Mouse (Mus musculus): Measurements from ENCODE around the gene Rasa3. TPM values are rescaled to one million over a fixed set of nuclear protein-coding genes. Genes with fewer than 3 reads are reported as not detected.
A peak's percentile ranks its signal among the peaks of the same experiment; 100 is the strongest.

Rasa3 gene
- polyA plus RNA-seq, 1 experiment from 2014 or later = 12.0 TPM

GRCm38 (mm10) chr8:13697196-13697595, 19.8 kb upstream of the Rasa3 start:
- no peak for TF ChIP-seq CTCF (IDR thresholded peaks at IDR 0.05; ENCODE audit: low read depth)
- H3K4me1 ChIP-seq (replicated peaks; ENCODE audit: control insufficient read depth, insufficient read depth) = peaks cover 5% of the 10 kb centered on the region; the same call in 1 of the 2 replicates
- no peaks in the 10 kb centered on the region for H3K9me3 ChIP-seq (ENCODE audit: control insufficient read depth, low read length)
- 79% methylated on average over 8 of the region's 8 CpGs for WGBS
- no peak overlapping the region for H3K4me3 ChIP-seq (ENCODE audit: low read depth, low read length)
- peak overlapping the region; percentile 67 for H3K27ac ChIP-seq (replicated peaks)
- no peak for ATAC-seq (ENCODE audit: low FRiP score, low TSS enrichment)
- H3K4me2 ChIP-seq (replicated peaks; ENCODE audit: low read depth) = no peak overlapping the region
- no peaks in the 10 kb centered on the region for H3K27me3 ChIP-seq (ENCODE audit: control insufficient read depth, insufficient read depth, low read length)
- H3K36me3 ChIP-seq (ENCODE audit: control insufficient read depth, insufficient read depth, low read length) = no peaks in the 10 kb centered on the region
- no peak overlapping the region for H3K9ac ChIP-seq (ENCODE audit: low read length)
- no peak for DNase-seq (ENCODE audit: low spot score)

DNA sequence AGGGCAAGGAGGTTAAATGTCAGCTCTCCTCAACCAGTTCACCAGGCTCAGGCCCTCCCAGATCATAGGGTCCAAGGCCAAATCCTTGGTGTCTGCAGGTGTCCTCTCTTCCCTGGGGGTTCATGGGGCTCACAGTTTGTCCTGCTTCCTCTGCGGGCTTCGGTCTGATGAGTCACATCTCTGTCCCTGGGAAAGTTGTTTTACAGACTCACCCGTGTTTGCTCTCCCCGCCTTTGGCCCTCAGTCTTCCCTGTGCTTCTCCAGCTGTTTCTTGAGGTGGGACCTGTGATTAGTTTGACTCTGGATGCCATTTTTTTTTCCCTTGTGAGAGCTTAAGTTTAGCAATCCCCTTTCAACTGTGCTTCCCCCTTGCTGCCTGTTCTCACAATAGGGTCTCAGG, 18.8 kb upstream of the Rasa3 start:
- ATAC-seq (ENCODE audit: low FRiP score, low TSS enrichment) (peak; percentile 50), DNase-seq (ENCODE audit: low spot score) (peak; percentile 62)
- Histone ChIP-seq H3K9me3 (ENCODE audit: control insufficient read depth, low read length) (no peaks in the 10 kb centered on the region), H3K4me3 (ENCODE audit: low read depth, low read length) (no peak overlapping the region), H3K4me2 (replicated peaks; ENCODE audit: low read depth) (no peak overlapping the region), H3K36me3 (ENCODE audit: control insufficient read depth, insufficient read depth, low read length) (no peaks in the 10 kb centered on the region), H3K9ac (ENCODE audit: low read length) (no peak overlapping the region), H3K27ac (replicated peaks) (peak overlapping the region; percentile 82), H3K27me3 (ENCODE audit: control insufficient read depth, insufficient read depth, low read length) (no peaks in the 10 kb centered on the region), H3K4me1 (replicated peaks; ENCODE audit: control insufficient read depth, insufficient read depth) (peaks cover 5% of the 10 kb centered on the region; the same call in 1 of the 2 replicates)
- TF ChIP-seq EP300 (optimal IDR thresholded peaks at IDR 0.05) (no peak), CTCF (IDR thresholded peaks at IDR 0.05; ENCODE audit: low read depth) (no peak)
- 36% methylated on average over 4 of the region's 4 CpGs for WGBS

- 75% methylated on average over 10 of the region's 10 CpGs for WGBS
- no peak for TF ChIP-seq EP300 (optimal IDR thresholded peaks at IDR 0.05)
- no peak for TF ChIP-seq CTCF (IDR thresholded peaks at IDR 0.05; ENCODE audit: low read depth)
Observed at GRCm38 (mm10) chr8:13695203-13695867, 17.9 kb upstream of the Rasa3 start.

GRCm38 (mm10) chr8:13694735-13695134, 17.3 kb upstream of the Rasa3 start:
- Histone ChIP-seq H3K36me3 (ENCODE audit: control insufficient read depth, insufficient read depth, low read length) (no peaks in the 10 kb centered on the region), H3K4me3 (ENCODE audit: low read depth, low read length) (no peak overlapping the region), H3K27ac (replicated peaks) (peak overlapping the region; percentile 82; the same call in 1 of the 2 replicates), H3K4me1 (replicated peaks; ENCODE audit: control insufficient read depth, insufficient read depth) (peaks cover 5% of the 10 kb centered on the region; the same call in 1 of the 2 replicates), H3K27me3 (ENCODE audit: control insufficient read depth, insufficient read depth, low read length) (no peaks in the 10 kb centered on the region), H3K9ac (ENCODE audit: low read length) (no peak overlapping the region), H3K4me2 (replicated peaks; ENCODE audit: low read depth) (no peak overlapping the region), H3K9me3 (ENCODE audit: control insufficient read depth, low read length) (no peaks in the 10 kb centered on the region)
- DNase-seq (ENCODE audit: low spot score) = peak; percentile 52
- TF ChIP-seq CTCF (IDR thresholded peaks at IDR 0.05; ENCODE audit: low read depth) (no peak), EP300 (optimal IDR thresholded peaks at IDR 0.05) (no peak)
- WGBS = 18% methylated on average over 12 of the region's 12 CpGs
- ATAC-seq (ENCODE audit: low FRiP score, low TSS enrichment) = peak; percentile 53

More at GRCm38 (mm10) chr8:13695203-13695867, 17.9 kb upstream of the Rasa3 start:
- H3K4me2 ChIP-seq (replicated peaks; ENCODE audit: low read depth) = no peak overlapping the region
- H3K4me1 ChIP-seq (replicated peaks; ENCODE audit: control insufficient read depth, insufficient read depth) = peaks cover 5% of the 10 kb centered on the region; the same call in 1 of the 2 replicates
- DNase-seq (ENCODE audit: low spot score) (peak; percentile 48), ATAC-seq (ENCODE audit: low FRiP score, low TSS enrichment) (peak; percentile 64)
- H3K27me3 ChIP-seq (ENCODE audit: control insufficient read depth, insufficient read depth, low read length) = no peaks in the 10 kb centered on the region
- H3K27ac ChIP-seq (replicated peaks) = peak overlapping the region; percentile 82
- H3K9me3 ChIP-seq (ENCODE audit: control insufficient read depth, low read length) = no peaks in the 10 kb centered on the region
- no peaks in the 10 kb centered on the region for H3K36me3 ChIP-seq (ENCODE audit: control insufficient read depth, insufficient read depth, low read length)
- H3K9ac ChIP-seq (ENCODE audit: low read length) = no peak overlapping the region
- H3K4me3 ChIP-seq (ENCODE audit: low read depth, low read length) = no peak overlapping the region

DNA sequence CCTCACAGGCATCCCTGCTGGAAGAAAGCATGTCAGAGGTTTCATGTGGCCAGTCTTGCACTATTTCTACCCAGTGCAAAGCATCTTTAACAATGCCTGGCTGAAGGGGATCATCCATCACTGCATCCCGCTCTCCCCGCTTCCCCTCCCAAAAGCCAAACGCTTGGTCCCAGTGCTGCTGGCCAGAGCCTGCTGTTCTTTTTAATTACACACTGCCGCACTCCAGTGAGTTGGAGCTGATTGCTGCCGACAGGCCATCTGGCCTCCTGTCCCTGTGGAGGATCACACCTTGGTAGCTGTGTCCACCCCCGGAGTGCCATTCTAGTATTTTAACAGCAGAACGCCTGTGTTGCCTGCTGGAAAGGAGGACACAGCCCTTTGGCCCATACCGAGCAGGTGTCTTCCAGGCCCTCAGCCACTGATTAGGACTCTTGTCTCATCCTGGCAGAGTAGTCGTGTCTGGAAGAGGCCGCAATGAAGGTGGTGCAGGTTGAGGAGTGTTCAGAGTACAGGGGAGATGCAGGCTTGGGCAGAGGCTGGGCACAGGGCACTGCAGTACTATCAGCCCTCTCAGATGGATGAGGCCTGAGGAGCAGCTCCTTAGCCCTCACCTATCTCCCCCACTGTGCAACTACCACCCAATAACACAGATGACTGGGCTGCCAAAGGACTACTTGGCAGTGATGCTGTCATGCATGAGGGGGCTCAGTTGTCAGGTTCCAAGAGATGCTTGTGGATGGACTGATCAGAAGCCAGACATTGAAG, 15.1 kb upstream of the Rasa3 start:
- DNase-seq (ENCODE audit: low spot score) (no peak), ATAC-seq (ENCODE audit: low FRiP score, low TSS enrichment) (no peak)
- no peaks in the 10 kb centered on the region for H3K36me3 ChIP-seq (ENCODE audit: control insufficient read depth, insufficient read depth, low read length)
- H3K4me1 ChIP-seq (replicated peaks; ENCODE audit: control insufficient read depth, insufficient read depth) = peaks cover 7% of the 10 kb centered on the region; the same call in 1 of the 2 replicates
- H3K4me3 ChIP-seq (ENCODE audit: low read depth, low read length) = no peak overlapping the region
- no peak overlapping the region for H3K27ac ChIP-seq (replicated peaks)
- H3K9ac ChIP-seq (ENCODE audit: low read length) = no peak overlapping the region
- 72% methylated on average over 10 of the region's 10 CpGs for WGBS
- H3K27me3 ChIP-seq (ENCODE audit: control insufficient read depth, insufficient read depth, low read length) = no peaks in the 10 kb centered on the region
- no peaks in the 10 kb centered on the region for H3K9me3 ChIP-seq (ENCODE audit: control insufficient read depth, low read length)
- H3K4me2 ChIP-seq (replicated peaks; ENCODE audit: low read depth) = no peak overlapping the region
- TF ChIP-seq EP300 (optimal IDR thresholded peaks at IDR 0.05) (no peak), CTCF (IDR thresholded peaks at IDR 0.05; ENCODE audit: low read depth) (no peak)

DNA sequence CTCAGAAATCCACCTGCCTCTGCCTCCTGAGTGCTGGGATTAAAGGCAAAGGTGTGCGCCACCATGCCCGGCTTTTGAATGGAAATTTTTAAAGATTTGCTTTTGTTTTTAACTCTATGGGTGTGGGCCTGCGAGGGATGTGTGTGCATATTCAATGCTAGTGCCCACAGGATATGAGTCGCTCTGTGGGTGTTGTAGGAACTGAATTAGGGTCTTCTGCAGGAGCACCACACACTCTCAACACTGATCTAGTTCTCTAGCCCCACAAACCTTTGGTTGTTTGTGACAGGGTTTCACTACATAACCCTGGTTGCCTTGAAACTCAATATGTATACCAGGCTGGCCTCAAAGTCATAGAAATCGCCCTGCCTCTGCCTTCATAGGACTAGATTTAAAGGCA, 11.9 kb upstream of the Rasa3 start:
- H3K27ac ChIP-seq (replicated peaks) = no peak overlapping the region
- 85% methylated on average over 5 of the region's 5 CpGs for whole genome bisulfite sequencing
- no peak for DNase-seq (ENCODE audit: low spot score)
- no peaks in the 10 kb centered on the region for H3K9me3 ChIP-seq (ENCODE audit: control insufficient read depth, low read length)
- H3K4me2 ChIP-seq (replicated peaks; ENCODE audit: low read depth) = no peak overlapping the region
- peaks cover 3% of the 10 kb centered on the region for H3K4me1 ChIP-seq (replicated peaks; ENCODE audit: control insufficient read depth, insufficient read depth)
- no peak for ATAC-seq (ENCODE audit: low FRiP score, low TSS enrichment)
- TF ChIP-seq EP300 (optimal IDR thresholded peaks at IDR 0.05) (no peak), CTCF (IDR thresholded peaks at IDR 0.05; ENCODE audit: low read depth) (no peak)
- H3K27me3 ChIP-seq (ENCODE audit: control insufficient read depth, insufficient read depth, low read length) = no peaks in the 10 kb centered on the region
- no peak overlapping the region for H3K9ac ChIP-seq (ENCODE audit: low read length)
- no peaks in the 10 kb centered on the region for H3K36me3 ChIP-seq (ENCODE audit: control insufficient read depth, insufficient read depth, low read length)
- H3K4me3 ChIP-seq (ENCODE audit: low read depth, low read length) = no peak overlapping the region
